Mouse (Mus musculus) retina, adult 2 months (tissue): ENCODE data around the gene Agxt2.

Source experiments
- DNase-seq: peaks from one replicate; pipeline ENCODE4 v3.0.0-alpha.2; 2012; ENCODE audit warnings: low read depth, low spot score

Gene Agxt2

GRCm38 (mm10) chr15:10358039-10358948 lies at the start of gene Agxt2:
Gene Agxt2 (plus strand): TSS chr15:10358532.
- DNase-seq = no peak

- no peak for DNase-seq
Observed at GRCm38 (mm10) chr15:10311826-10312225, 46.5 kb upstream of the Agxt2 start.

GRCm38 (mm10) chr15:10313522-10314455 lies 44.5 kb upstream of the Agxt2 start:
- DNase-seq = peak; percentile 43

GRCm38 (mm10) chr15:10325080-10325479 lies 33.3 kb upstream of the Agxt2 start, which contains the start of gene Gm21973:
Gene Gm21973 (plus strand): TSS chr15:10325380.
- DNase-seq = no peak

GRCm38 (mm10) chr15:10330626-10331025 lies 27.7 kb upstream of the Agxt2 start:
- DNase-seq = no peak

- no peak for DNase-seq
Observed at GRCm38 (mm10) chr15:10332566-10332965, 25.8 kb upstream of the Agxt2 start.

GRCm38 (mm10) chr15:10338606-10339005 lies 19.7 kb upstream of the Agxt2 start:
- DNase-seq = no peak

- no peak for DNase-seq
Observed at GRCm38 (mm10) chr15:10347044-10347443, 11.3 kb upstream of the Agxt2 start.

- no peak for DNase-seq
Observed at GRCm38 (mm10) chr15:10366331-10366730, 8.0 kb downstream of the Agxt2 start.

GRCm38 (mm10) chr15:10375404-10375803 lies 17.1 kb downstream of the Agxt2 start:
- DNase-seq = no peak

GRCm38 (mm10) chr15:10378338-10378959 lies 20.1 kb downstream of the Agxt2 start:
- no peak for DNase-seq

GRCm38 (mm10) chr15:10379757-10380458 lies 21.6 kb downstream of the Agxt2 start:
- DNase-seq = no peak

- no peak for DNase-seq
Observed at GRCm38 (mm10) chr15:10387263-10387662, 28.9 kb downstream of the Agxt2 start.

- no peak for DNase-seq
Observed at GRCm38 (mm10) chr15:10399795-10400194, 41.5 kb downstream of the Agxt2 start.

- DNase-seq = no peak
Observed at GRCm38 (mm10) chr15:10400415-10400814, 42.1 kb downstream of the Agxt2 start.

GRCm38 (mm10) chr15:10409842-10410241 lies 51.5 kb downstream of the Agxt2 start:
- DNase-seq = no peak

GRCm38 (mm10) chr15:10410881-10411280 lies 52.5 kb downstream of the Agxt2 start:
- DNase-seq = no peak

- DNase-seq = no peak
Observed at GRCm38 (mm10) chr15:10413656-10414055, 55.3 kb downstream of the Agxt2 start.

GRCm38 (mm10) chr15:10421138-10421784 lies 62.9 kb downstream of the Agxt2 start:
- no peak for DNase-seq

GRCm38 (mm10) chr15:10421785-10422144 lies 63.4 kb downstream of the Agxt2 start:
- DNase-seq = no peak

- no peak for DNase-seq
Observed at GRCm38 (mm10) chr15:10426124-10426523, 67.8 kb downstream of the Agxt2 start.
